Mouse (Mus musculus) adrenal gland, postnatal 14 days (tissue): Measurements from ENCODE around the gene Atp2c2. TPM values are rescaled to one million over a fixed set of nuclear protein-coding genes. Genes with fewer than 3 reads are reported as not detected.

Source experiments
- DNase-seq: peaks from one replicate; pipeline ENCODE4 v3.0.0; 2021; ENCODE audit warnings: mixed read lengths
- total RNA-seq: library from RNA; stranded (reverse); gene quantifications from 2 replicates; pipeline ENCODE4 v1.2.3, GENCODE M21; 2021

Atp2c2 gene
- total RNA-seq, 1 experiment from 2014 or later: 0.41 TPM

DNA sequence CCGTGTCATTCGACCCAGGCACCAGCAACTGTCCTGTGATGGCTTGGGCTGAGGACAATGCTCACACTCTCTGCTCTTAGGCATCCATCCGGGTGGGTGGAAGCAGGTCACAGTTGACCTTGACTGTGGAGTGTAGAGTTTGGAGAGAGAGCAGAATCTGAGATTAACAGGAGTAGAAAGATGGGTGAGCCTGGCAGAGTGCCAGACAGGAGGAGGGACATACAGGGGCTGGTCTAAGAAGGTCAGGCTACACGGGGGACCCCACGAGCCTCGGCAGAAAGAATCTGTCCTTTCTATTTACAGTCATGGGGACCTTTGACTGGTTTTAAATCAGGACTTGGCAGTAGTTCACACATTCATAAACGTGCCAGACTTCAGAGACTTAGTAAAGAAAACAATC, 3.2 kb downstream of the Atp2c2 start:
- peak; percentile 68 for DNase-seq

DNA sequence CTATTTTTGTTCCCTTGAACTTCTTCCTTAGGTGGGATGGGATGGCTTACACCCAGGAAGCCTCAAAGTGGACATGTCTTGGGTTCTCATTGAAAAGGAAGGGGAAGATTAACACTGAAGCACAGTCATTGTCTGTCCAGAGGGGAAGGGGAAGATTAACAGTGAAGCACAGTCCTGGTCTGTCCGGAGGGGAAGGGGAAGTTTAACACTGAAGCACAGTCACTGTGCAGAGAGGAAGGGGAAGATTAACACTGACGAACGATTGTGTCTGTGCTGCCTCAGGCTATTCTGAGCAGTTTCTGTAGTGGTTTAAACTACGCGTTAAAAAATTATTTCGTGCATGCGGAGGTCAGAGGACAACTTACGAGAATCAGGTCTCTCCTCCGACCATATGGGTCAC, 7.3 kb downstream of the Atp2c2 start:
- DNase-seq: no peak

DNA sequence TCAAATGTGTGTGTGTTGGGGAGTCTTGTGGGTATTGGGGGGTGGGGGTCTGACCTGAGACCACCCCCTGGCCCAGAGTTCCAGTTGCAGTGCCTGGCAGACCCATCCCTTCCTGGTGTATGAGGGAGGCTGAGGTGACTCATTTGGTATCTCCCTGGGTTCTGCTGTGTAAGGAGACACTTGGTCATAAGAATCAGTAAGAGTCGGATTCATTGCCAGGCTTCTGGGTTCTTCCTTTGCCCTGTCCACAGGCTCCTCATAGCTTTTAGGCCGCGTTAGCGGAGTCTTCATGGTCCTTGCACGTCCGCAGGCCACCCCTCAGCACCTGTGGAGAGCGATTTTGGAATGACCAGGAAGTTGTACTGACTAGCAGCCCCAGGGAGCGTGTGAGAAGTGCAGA, 8.7 kb downstream of the Atp2c2 start:
- DNase-seq: no peak

DNA sequence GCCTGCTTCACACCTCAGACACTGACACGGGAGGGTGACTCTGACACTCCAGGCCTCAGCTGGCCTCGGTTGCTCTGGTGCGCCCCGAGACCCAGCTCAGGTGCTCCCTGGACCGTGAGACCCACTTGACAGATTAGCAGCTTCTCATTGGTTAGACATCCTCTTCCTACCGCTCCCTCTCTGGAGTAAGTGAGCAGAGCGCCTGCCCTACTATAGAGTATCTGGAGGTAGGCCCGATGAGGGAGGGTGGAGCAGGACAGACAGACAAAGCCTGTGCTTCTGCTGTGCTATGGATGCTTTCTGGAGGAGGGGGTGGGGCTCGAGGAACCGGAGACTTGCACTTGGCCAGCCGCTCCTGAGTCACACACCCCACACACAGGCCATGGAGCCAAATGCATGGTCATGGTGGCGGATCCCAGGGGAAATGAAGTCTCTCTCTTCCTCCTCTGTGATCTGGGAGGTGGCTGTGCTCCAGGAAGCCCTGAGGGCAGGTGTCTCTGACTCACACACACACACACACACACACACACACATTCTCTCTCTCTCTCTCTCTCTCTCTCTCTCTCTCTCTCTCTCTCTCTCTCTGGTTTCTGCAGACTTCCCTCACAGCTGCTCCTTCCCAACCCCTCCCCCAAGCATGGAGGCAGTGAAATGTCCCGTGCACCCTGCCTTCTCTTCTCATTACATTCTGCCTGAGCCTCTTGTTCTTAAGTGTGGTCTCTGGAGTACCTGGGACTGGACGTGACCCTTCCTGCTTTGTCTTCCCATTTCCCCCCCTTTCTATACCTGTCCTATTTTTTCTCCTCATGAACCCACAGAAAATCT, 9.3 kb downstream of the Atp2c2 start:
- peak; percentile 45 for DNase-seq

DNA sequence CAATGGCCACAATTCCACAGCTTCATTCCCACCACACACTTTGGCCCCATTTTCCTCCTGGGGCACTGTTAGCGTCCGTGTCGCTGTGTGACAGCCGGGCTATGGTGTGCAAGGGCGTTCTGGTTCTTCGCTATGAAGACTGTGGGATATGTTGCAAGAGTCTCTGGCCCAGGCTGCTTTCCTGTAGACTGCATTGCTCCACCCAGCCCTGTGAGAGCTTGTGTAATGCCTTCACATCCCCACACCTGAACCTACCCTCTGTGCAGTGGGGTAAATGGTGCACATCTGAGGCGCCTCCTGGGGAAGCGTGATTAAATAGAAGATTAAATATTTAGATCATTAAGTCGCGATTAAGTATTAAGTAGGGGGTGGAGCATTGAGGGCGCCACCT, 9.9 kb downstream of the Atp2c2 start:
- DNase-seq: no peak

DNA sequence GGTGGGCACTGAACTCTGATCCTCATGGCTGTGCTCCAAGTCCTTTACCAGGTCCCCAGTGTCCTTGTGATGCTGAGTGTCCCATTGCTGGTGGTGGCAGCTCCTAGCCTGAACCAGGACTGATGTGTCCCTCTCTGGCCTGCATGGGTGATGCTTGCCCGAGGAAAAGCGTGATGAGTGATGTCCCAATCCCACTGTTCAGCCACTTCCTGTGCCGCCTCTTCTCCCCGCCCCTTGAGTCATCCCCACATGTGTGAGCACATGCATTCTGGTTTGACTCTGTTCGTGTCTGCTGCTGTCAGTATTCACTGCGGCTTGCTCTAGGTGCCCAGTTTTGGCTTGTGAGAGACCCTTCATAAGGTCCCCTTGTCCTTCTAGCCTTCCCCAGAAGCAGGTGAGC, 12.4 kb downstream of the Atp2c2 start:
- peak; percentile 81 for DNase-seq

DNA sequence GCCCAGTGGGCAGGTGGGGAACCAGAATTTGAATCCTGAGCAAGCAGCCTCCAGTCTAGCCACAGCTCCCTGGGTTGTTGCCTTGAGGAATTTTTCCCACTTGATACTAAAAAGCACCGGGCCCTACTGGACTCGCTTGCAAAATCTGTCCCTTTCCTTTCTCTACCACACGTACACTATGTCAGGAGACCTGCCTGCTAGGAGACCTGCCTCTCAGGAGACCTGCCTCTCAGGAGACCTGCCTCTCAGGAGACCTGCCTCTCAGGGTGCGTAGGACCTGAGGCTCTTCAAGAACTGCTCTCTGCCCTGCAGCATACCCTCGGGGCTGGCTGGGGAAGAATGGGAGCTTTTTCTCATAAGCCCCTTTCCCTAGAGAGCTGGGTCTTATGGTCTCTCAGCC, 13.6 kb downstream of the Atp2c2 start:
- DNase-seq: no peak

DNA sequence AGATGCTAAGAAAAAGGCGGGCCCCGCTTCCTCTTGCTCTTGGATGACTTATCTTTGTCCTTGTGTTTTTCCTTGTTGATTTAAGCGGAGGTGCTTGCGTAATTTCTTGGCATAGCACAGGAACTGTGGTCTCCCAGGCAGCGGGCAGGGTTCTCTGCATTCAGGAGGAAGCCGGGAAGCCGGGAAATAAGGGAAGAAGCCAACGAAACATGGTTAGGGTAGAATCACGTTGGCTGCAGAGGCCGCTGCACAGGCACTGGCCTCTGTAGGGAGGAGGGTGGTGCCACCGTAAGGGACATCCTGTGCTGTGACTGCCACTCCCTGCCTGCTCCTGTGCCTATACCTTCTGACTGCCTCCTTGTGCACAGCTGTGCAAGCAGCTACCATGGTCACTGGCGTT, 15.4 kb downstream of the Atp2c2 start:
- DNase-seq: peak; percentile 82

DNA sequence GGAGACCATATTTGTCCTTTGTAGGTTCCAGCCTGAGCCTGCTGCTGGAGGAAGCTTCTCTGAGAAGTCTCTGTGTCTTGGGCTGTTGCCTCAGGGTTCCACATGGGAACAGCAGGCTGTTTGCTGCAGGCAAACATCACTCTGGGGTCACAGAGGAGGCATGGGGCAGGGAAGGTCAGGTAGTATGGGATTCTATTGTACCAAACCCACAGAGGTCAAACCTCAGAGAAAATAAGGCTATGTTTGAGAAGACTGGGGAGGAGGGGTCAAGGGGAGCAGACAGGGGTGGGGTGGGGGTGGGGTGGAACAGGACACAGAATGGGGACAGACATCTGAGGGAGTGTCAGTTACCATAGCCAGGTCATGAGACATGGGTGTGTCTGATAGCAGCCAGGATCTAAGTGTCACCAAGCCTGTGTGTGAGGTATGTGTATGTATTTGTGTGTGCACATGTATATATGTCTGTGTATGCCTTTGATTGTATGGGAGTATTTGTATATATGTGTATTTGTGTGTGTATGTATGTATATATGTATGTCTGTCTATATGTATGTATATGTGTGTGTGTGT, 17.0 kb downstream of the Atp2c2 start:
- no peak for DNase-seq

DNA sequence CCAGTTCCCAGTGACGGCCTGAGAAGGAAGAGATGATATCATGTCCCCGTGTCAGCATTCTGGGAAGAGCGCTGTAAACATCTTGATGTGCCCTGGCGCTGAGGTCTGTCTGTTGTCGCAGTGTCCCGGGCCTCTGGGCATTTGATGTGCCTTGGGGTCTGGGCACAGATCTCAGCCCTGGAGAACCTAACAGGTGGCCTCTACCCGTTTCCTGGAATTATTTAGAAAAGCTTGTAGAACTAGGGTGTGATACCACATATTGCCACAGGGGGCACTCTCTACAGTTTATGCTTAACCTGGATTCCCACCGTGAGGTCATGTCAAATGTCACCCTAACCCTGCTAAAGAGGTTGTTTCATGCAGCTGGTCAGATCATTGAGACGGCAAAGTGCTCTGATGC, 18.0 kb downstream of the Atp2c2 start:
- DNase-seq: peak; percentile 49

DNA sequence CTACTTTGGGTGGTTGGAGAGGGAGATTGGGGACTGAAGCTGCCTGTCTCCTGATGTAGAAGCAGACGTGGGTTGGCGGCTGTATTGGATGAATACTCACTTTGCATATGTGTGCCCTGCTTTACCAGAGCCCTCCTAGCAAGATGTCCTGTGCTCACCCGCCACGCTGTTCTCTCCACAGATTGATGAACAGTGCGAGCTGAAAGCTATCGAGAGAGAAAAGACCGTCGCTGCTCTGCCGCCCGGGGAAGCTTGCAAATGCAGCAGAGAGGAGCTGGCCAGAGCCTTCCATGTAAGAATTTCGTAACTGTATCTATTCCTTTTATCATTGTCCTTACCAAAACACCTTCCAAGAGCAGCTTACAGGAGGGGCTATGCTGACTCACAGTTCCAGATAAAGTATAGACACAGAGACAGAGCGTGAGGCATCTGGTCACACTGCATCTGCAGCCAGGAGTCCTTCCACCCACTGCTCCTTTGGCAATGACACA, 19.2 kb downstream of the Atp2c2 start:
- peak; percentile 46 for DNase-seq

DNA sequence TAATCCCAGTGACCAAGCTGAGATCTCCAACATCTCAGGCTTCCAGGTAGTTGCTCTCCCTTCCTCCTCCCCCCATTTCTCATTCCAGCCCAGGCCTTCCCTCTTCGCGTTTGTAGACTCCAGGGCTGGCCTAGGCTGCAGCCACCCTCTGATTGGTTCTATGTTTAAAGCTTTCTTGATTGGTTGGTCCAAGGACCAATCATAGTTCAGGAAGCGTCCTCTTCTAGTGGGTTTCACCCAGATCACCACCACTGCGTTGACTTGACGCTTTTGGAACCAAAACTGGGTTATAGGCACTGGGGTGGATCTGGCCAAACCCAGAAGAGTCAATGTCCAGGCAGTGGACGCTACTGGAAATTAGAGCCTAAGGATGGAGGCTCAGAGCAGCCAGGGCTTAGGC, 22.5 kb downstream of the Atp2c2 start:
- no peak for DNase-seq

DNA sequence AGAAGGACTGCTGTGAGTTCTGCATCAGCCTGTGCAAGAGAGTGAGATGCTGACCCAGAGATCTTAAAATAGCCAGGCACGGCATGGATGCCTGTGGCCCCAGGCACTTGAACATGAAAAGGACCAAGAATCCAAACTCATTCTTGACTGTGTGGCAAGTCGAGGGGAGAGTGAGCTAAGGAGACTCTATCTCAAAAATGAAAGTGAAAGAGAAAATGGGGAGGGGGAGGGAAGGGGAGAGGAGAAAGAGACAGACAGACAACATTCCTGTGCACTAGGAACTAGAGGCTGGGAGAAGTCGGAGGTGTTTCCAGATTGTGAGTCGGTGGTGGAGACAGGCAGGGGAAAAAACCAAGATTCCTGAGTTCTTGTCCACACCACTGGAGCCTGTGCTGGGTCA, 23.9 kb downstream of the Atp2c2 start:
- no peak for DNase-seq

DNA sequence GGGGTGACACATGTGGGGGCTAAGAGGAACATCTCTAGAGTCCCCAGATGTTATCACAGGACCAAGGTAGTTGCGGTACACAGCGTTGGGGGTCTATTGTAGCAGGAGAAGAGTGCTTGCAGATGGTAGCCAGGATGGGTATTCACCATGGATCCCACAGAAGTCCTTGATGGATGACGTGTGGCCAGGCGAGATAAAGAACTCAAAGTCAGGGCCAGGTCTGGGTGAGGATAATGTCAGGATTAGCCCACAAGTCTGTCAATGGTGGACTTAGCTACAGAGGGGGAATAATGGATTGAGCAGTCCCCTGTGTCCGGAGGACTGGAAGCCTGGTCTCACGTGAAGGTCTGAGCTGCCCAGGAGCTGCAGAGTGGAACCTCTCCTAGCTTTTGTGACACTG, 24.8 kb downstream of the Atp2c2 start:
- peak; percentile 27 for DNase-seq

DNA sequence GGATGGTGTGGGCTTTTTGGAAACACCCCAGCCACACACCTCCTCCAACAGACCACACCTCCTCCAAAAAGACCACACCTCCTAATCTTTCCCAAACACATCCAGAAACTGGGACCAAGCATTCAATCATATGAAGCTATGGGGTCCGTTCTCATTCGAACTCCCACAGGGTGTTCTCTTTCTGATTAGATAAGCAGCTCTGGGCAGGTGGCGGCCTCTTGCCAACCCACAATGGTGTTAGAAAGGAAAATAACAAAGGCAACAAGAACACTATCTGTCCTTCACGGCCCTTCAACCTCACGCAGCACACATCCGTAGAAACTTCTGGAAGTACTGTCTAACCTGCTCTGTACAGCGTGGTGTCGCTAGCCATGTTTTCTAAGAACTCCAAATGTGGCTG, 27.3 kb downstream of the Atp2c2 start:
- no peak for DNase-seq

DNA sequence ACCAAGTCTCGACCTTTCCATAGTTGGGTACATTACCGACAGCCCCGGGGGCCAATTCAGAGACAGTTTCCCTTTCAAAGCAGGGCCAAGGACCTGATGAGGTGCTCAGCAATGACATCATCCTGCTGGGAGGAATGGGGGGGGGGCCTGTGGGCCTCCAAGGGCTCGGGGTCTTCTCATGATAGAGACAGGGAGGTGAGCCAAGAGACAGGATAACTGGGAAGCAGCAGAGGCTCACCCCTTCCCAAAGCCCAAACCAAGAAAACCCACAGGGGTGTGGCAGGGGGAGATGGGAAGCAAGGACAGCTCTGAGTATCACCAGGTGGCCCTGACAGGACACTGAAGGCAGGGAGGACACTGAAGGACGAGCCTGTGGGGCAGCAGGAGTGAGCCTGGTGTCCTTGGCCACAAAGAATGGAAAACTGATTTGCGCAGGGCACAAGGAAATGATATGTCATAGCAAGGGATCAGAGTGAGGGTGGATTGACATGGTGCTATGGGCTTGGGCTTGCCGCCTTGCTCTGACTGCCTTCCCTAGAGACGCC, 28.6 kb downstream of the Atp2c2 start:
- DNase-seq: peak; percentile 40

DNA sequence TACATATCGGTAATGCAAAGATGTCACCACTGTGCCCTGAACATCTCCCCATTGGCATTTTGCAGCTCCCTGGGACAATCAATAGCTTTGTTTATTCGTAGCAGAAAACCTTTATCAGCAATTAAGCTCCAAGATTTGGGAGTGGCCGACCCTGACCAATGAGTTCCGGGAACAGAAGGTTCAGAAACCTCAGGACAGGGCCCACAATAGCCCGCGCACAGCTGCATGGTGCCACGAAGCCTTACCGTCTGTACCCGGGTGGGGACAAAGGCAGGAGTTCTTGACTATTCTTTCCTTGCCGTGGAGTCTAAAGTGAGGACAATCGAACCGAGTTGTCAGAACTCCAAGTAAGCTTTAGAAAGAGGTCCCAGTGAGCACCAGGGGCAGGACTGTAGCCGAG, 32.3 kb downstream of the Atp2c2 start:
- DNase-seq: no peak

DNA sequence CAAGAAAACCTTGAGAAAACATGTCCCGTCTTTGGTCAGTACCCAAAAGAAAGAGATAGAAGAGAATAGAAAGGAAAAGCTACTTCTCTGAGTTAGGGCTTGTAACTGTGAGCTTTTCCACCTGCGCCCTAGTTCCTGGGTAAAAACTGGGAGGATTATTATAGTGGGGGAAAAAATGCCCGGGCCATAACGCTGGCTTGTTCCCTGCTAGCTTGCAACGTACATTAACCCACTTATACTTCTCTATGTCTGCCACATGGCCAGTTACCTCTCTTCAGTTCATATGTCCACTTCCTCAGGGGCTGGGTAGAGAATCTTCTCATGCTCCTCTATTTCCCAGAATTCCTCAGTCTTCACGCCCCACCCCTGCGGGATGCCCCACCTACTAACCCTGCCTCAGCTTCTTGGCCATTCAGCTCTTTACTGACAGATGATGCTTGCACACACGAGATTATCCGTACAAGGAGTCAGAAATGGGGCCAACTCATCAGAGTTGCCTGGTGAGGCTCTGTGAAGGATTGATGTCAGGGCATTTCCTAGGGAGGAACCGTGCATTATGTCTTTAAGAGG, 36.6 kb downstream of the Atp2c2 start:
- DNase-seq: no peak

DNA sequence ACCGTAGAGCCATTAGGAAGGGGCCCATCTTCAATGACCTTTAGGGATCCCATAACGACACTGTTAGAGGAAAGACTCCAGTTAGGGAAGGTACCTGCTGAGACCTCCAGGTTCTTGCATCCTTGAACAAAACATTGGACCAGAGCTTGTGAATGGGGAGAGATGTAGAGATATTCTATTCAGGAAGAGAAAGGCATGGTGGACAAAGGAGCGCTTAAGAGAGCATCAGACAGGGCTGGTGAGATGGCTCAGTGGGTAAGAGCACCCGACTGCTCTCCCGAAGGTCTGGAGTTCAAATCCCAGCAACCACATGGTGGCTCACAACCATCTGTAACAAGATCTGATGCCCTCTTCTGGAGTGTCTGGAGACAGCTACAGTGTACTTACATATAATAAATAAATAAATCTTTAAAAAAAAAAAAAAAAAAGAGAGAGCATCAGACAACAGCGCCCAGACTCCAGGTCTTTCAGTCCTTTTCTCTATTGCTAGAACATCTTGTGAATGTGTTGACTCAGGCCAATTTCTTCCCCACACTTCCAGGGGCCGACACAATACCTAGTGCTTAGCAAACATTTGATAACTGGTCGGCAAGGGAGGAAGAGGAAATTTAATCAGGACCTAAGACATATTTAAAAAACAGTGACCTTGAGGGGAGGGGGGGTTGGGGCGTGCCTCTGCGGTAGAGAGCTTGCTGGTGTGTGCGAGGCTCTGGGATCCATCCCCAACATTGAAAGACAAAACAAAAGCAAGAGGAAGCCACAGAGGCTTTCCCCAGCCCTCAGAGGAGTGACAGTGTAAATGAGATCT, 37.5 kb downstream of the Atp2c2 start:
- DNase-seq: no peak

DNA sequence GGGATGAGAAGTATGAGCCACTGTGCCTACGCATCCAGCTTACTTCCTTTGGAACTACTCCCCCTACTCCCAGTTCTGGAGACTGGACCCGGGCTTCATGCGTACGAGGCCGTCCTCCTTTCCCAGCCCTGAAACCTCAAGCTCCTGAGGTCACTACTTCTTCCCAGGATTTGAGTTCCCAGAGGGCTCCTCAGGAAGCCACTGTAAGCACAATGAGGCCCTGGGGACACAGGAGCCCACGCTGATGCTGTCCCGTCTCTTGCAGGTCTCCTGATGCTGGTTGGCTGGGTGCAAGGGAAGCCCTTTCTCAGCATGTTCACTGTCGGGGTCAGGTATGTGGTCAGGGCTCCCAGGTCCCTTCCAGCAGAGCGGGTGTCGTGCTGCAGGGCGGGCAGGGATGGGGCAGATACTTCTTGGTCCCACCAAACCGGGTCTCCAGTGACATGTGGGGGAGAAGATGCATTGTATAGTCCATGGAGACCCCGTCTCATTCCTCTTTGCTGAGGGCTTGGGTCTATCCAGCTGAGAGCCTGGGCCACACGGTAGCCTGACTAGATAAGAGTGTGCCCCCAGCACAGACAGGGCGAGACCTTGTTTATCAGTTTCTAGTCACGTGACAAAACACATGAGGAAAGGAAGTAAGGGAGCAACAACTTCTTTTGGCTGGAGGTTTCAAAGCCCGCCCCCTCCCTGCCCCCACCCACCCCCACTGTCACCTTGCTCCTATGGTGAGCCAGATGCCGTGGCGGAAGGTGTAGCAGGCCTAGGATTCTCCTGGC, 38.5 kb downstream of the Atp2c2 start:
- no peak for DNase-seq

DNA sequence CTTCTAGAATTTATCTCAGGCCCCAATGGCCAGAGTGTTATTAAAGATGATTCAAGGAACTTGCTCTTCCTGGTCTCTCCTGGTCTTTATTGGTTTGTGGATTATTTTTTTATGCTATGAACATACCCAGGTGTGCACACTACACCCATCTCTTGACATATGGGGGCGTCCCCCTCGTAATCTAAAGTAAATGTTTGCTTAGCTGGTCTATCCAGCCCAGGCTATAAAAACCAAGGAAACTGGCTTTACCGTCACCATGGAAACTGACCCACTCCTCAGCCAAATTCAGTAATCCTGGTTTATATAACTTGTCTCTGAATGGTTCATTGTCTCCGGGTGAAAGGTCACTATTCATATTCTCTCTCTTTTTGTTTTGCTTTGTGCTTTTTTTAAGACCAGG, 40.8 kb downstream of the Atp2c2 start:
- no peak for DNase-seq

DNA sequence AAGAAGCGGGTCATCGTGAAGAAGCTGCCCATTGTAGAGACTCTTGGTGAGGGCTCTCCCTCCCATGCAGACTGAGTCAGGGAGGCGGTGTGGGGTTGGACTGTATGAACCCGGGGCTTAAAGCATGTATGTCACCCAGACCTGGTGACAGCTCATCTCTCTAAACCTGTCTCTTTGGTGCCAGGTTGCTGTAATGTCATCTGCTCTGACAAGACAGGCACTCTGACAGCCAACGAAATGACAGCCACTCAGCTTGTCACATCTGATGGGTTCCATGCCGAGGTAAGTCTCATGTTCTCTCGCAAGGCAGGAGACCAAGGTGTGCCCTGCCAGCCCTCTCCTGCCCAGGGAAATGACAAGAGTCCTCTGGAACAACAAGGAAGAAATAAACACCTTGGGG, 42.6 kb downstream of the Atp2c2 start:
- DNase-seq: no peak
